Mouse (Mus musculus) E14TG2a.4 (cell line): ENCODE measurements around the gene Dph6.

ENCODE experiments used
- CTCF ChIP-seq: conservative IDR thresholded peaks from 2 replicates; pipeline ENCODE4 v1.5.1; 2014; ENCODE audit warnings: low read length
- NANOG ChIP-seq: IDR thresholded peaks from 2 replicates; pipeline ENCODE4 v1.6.1; 2014; ENCODE audit warnings: borderline replicate concordance, low read length, mixed read lengths
- POU5F1 ChIP-seq: IDR thresholded peaks from 2 replicates; pipeline ENCODE4 v1.6.1; 2014; ENCODE audit warnings: low read length, borderline replicate concordance

- TF ChIP-seq CTCF (no peak), NANOG (no peak), POU5F1 (no peak)
Observed at GRCm38 (mm10) chr2:114520414-114520813, 134.3 kb downstream of the Dph6 start.
